Mouse (Mus musculus) ES-Bruce4 (cell line): ENCODE results near the gene Crybb2. TPM values are rescaled to one million over a fixed set of nuclear protein-coding genes. Genes with fewer than 3 reads are reported as not detected.

ENCODE experiments used
- H3K27ac ChIP-seq: 2 replicates; pipeline ENCODE4 v1.5.1; 2012; ENCODE audit warnings: low read length, inconsistent platforms; ENCODE audit not compliant: insufficient read depth
- H3K27me3 ChIP-seq: 2 replicates; pipeline ENCODE4 v1.6.1; 2012; ENCODE audit warnings: mild to moderate bottlenecking, low read length, inconsistent platforms; ENCODE audit not compliant: control insufficient read depth, poor library complexity, insufficient read depth, severe bottlenecking
- H3K36me3 ChIP-seq: 2 replicates; pipeline ENCODE4 v1.6.1; 2012; ENCODE audit warnings: inconsistent platforms, mild to moderate bottlenecking, low read length, moderate library complexity; ENCODE audit not compliant: control insufficient read depth, poor library complexity, insufficient read depth, severe bottlenecking
- H3K4me1 ChIP-seq: one replicate; pipeline ENCODE4 v1.8.1; 2011; ENCODE audit warnings: low read length; ENCODE audit not compliant: control insufficient read depth, insufficient read depth
- H3K4me3 ChIP-seq: 2 replicates; pipeline ENCODE4 v1.5.1; 2011; ENCODE audit warnings: low read depth, mild to moderate bottlenecking, low read length
- H3K9ac ChIP-seq: 2 replicates; pipeline ENCODE4 v1.6.1; 2012; ENCODE audit warnings: low read depth, mild to moderate bottlenecking, inconsistent platforms; ENCODE audit not compliant: poor library complexity, severe bottlenecking
- H3K9me3 ChIP-seq: replicated peaks from 2 replicates; pipeline ENCODE4 v1.6.1; 2012; ENCODE audit warnings: mild to moderate bottlenecking, low read length, inconsistent platforms; ENCODE audit not compliant: control insufficient read depth, poor library complexity, insufficient read depth, severe bottlenecking
- CTCF ChIP-seq: IDR thresholded peaks from one replicate; pipeline ENCODE4 v1.8.1; 2011; ENCODE audit warnings: low read depth, low read length
- EP300 ChIP-seq: IDR thresholded peaks from 2 replicates; pipeline ENCODE4 v1.6.1; 2011; ENCODE audit warnings: low read depth, low read length; ENCODE audit not compliant: insufficient read depth
- POLR2A ChIP-seq: IDR thresholded peaks from one replicate; pipeline ENCODE4 v1.8.1; 2011; ENCODE audit warnings: low read length; ENCODE audit not compliant: insufficient read depth
- polyA plus RNA-seq: library from polyadenylated mRNA; stranded (reverse); fragments of >200 nt; gene quantifications from 2 replicates; pipeline ENCODE4 v1.2.4, GENCODE M21; 2011; ENCODE audit warnings: low read depth; ENCODE audit not compliant: missing spikeins, insufficient read depth, insufficient read length

Gene Crybb2
- polyA plus RNA-seq, 1 experiment, result not detected

- H3K9me3 ChIP-seq, result no peaks in the 10 kb centered on the region
- H3K9ac ChIP-seq, result no peak overlapping the region
- TF ChIP-seq CTCF (peak; percentile 100), POLR2A (no peak), EP300 (peak; percentile 30; the same call in 1 of the 2 replicates)
- H3K36me3 ChIP-seq, result no peaks in the 10 kb centered on the region
- no peaks in the 10 kb centered on the region for H3K27me3 ChIP-seq
- H3K4me3 ChIP-seq, result no peak overlapping the region
- H3K27ac ChIP-seq, result no peak overlapping the region
- no peaks in the 10 kb centered on the region for H3K4me1 ChIP-seq
Observed at GRCm38 (mm10) chr5:113099546-113099945, 29.6 kb upstream of the Crybb2 start.

DNA sequence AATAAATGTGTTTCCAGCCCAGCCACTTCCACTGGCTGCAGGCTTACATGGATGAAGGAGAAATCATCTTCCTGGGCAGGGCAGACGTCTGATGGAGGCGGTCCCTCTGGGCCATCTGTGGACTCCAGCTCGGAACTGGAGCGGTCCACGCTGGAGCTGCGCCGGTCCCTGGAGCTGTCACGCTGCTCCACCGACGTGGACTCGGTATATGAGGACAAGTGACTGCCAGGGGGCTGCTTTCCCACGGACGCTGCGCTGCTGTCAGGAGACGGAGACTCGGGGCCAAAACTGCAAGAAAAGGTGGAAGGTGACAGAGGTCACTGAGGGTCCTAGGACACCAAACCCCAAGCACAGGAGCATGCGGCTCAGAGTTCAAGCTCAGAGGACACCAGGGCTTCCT is 27.6 kb upstream of the Crybb2 start:
- Histone ChIP-seq H3K4me1 (no peaks in the 10 kb centered on the region), H3K9ac (no peak overlapping the region), H3K27ac (no peak overlapping the region), H3K4me3 (no peak overlapping the region), H3K27me3 (no peaks in the 10 kb centered on the region), H3K9me3 (no peaks in the 10 kb centered on the region), H3K36me3 (no peaks in the 10 kb centered on the region)
- TF ChIP-seq POLR2A (no peak), EP300 (no peak), CTCF (no peak)

DNA sequence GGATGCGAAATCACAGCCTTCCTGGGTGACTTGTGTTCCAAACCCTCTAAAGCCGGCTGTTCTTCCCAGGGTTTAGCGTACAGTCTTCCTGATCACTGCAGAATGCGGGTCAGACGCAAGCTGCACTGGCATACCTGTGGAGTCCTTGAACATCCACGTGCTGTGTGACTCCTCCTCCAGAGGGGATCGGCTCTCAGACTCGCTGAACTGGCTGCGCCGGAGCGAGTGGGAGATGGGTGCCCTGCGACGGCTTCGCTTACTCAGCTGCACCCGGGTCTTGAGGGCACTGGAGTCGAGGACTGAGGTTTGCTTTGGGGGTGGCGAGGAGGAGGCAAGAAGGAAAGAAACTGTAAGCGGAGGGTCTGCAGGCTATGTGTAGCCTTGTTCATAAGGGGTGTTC is 25.5 kb upstream of the Crybb2 start:
- Histone ChIP-seq H3K9ac (no peak overlapping the region), H3K4me1 (no peaks in the 10 kb centered on the region), H3K27ac (no peak overlapping the region), H3K27me3 (no peaks in the 10 kb centered on the region), H3K4me3 (no peak overlapping the region), H3K9me3 (no peaks in the 10 kb centered on the region), H3K36me3 (no peaks in the 10 kb centered on the region; the same call in 1 of the 2 replicates)
- no peak for TF ChIP-seq EP300

DNA sequence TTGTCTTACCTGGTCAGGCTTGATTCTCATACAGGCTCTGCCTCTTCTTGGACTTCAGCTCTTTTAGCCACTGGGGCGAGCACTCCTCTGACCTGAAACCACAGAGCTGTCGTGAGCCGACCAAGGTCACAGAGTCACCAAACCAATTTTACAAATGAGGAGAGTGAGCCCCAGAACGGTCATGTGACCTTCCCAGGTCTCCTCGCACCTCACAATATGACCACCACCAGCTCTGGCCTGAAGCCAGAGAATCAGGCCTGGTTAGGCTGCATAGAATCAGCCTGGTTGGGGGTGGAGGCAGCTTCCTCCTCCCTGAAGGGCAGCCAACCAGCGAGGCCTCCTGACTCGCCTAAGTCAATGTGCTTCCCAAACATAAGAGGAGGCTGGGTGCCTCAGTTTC is 22.5 kb upstream of the Crybb2 start:
- no peak overlapping the region for H3K27ac ChIP-seq
- H3K36me3 ChIP-seq, result no peaks in the 10 kb centered on the region; the same call in 1 of the 2 replicates
- no peaks in the 10 kb centered on the region for H3K27me3 ChIP-seq
- TF ChIP-seq CTCF (no peak), POLR2A (no peak), EP300 (no peak)
- H3K9ac ChIP-seq, result no peak overlapping the region
- H3K4me1 ChIP-seq, result no peaks in the 10 kb centered on the region
- H3K9me3 ChIP-seq, result no peaks in the 10 kb centered on the region
- no peak overlapping the region for H3K4me3 ChIP-seq

DNA sequence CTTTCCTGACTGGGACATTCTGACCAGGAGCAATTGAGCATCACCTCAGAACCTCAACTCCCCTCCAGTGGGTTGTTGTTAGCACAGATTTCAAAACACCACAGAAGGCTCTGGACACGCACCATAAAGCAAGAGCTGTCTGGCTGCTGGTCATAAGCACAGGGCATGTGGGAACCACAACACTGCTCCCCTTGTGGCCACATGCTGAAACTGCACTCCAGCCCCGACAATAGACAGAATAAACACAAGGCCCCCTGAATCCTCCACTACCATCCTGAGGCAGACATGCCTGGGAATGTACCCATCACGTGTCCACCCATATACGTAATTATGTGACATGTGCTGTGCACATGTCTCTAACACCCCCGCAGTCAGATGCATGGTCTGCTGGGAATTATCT is 21.2 kb upstream of the Crybb2 start:
- TF ChIP-seq EP300 (no peak), POLR2A (no peak), CTCF (peak; percentile 90)
- H3K9ac ChIP-seq, result no peak overlapping the region
- H3K36me3 ChIP-seq, result no peaks in the 10 kb centered on the region; the same call in 1 of the 2 replicates
- no peaks in the 10 kb centered on the region for H3K27me3 ChIP-seq
- H3K9me3 ChIP-seq, result no peaks in the 10 kb centered on the region
- no peak overlapping the region for H3K27ac ChIP-seq
- H3K4me3 ChIP-seq, result no peak overlapping the region
- no peaks in the 10 kb centered on the region for H3K4me1 ChIP-seq

DNA sequence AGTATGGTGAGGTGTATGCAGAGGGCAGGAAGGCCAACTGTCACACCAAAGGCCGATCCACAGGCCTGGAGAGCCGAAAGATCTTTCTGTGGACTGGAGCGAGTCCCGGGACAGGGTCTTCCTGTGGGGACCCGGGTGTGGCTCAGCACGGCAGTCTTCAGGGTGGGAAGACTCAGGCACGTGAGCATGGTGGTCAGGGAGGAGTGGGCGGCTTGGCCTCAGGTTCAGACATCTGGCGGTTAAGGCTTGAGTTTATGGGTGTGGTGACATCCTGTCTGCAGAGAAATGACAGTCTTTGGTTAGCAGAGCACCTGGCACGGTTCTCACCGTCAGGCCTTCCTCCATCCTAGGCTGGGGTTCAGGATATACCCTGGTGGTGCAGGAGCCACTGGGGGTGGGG is 20.8 kb upstream of the Crybb2 start:
- Histone ChIP-seq H3K4me1 (no peaks in the 10 kb centered on the region), H3K27me3 (no peaks in the 10 kb centered on the region), H3K9me3 (no peaks in the 10 kb centered on the region), H3K4me3 (no peak overlapping the region), H3K27ac (no peak overlapping the region), H3K9ac (no peak overlapping the region), H3K36me3 (no peaks in the 10 kb centered on the region; the same call in 1 of the 2 replicates)
- TF ChIP-seq EP300 (no peak), CTCF (no peak), POLR2A (no peak)
